Mouse (Mus musculus) cortical plate, adult 2 months (tissue): Measurements from ENCODE around the gene Srgap1. TPM values are rescaled to one million over a fixed set of nuclear protein-coding genes. Genes with fewer than 3 reads are reported as not detected.

ENCODE experiments used
- H3K27ac ChIP-seq: fragments of 200-500 bp; 2 replicates; pipeline ENCODE4 v1.5.1; 2012; ENCODE audit warnings: low read length, control low read depth, inconsistent platforms; ENCODE audit not compliant: insufficient read depth
- H3K4me1 ChIP-seq: fragments of 200-500 bp; 2 replicates; pipeline ENCODE4 v1.6.1; 2011; ENCODE audit warnings: low read length; ENCODE audit not compliant: control insufficient read depth, insufficient read depth
- H3K4me3 ChIP-seq: fragments of 200-500 bp; 2 replicates; pipeline ENCODE4 v1.5.1; 2011; ENCODE audit warnings: mild to moderate bottlenecking, low read length, control low read depth; ENCODE audit not compliant: insufficient read depth
- CTCF ChIP-seq: fragments of 200-500 bp; IDR thresholded peaks from 2 replicates; pipeline ENCODE4 v1.5.1; 2011; ENCODE audit warnings: mild to moderate bottlenecking, control low read depth, low read length; ENCODE audit not compliant: insufficient read depth; ENCODE audit errors: extremely low read depth
- POLR2A ChIP-seq: fragments of 200-500 bp; IDR thresholded peaks from 2 replicates; pipeline ENCODE4 v1.6.1; 2011; ENCODE audit warnings: mild to moderate bottlenecking, low read length, control low read depth; ENCODE audit not compliant: insufficient read depth; ENCODE audit errors: extremely low read depth
- polyA plus RNA-seq: library from polyadenylated mRNA; depleted of rRNA; stranded (reverse); fragments of >200 nt; gene quantifications from 2 replicates; pipeline ENCODE4 v1.2.3, GENCODE M21; 2012

Srgap1 gene
- polyA plus RNA-seq, 1 experiment = 8.4 TPM

GRCm38 (mm10) chr10:121904137-121904536 lies 143.0 kb downstream of the Srgap1 start:
- no peak overlapping the region for H3K27ac ChIP-seq

DNA sequence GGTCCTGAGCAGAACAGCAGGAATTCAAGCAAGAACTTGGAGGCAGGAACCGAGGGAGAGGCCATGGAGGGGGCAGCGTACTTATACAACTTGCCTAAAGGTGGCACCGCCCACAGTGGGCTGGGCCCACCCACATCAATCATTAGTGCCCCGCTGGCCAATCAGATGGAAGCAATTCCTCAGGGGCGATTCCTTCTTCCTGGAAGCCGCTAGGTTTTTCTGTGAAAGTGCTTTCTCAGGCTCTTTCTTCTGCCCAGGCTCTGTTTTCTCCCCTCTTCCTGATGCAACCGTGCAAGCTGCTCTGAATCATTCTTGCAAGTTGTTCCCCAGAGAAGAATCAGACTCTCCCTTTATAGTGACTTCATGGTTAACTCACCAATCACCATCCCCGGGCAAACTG lies 144.5 kb downstream of the Srgap1 start:
- TF ChIP-seq CTCF (no peak), POLR2A (no peak)
- H3K4me3 ChIP-seq = no peak overlapping the region
- H3K27ac ChIP-seq = no peak overlapping the region
- no peaks in the 10 kb centered on the region for H3K4me1 ChIP-seq

More at GRCm38 (mm10) chr10:121904137-121904536, 143.0 kb downstream of the Srgap1 start:
- Histone ChIP-seq H3K4me1 (no peaks in the 10 kb centered on the region), H3K4me3 (no peak overlapping the region)
- TF ChIP-seq CTCF (no peak), POLR2A (no peak)

GRCm38 (mm10) chr10:121900772-121901171 lies 146.3 kb downstream of the Srgap1 start:
- no peaks in the 10 kb centered on the region for H3K4me1 ChIP-seq
- H3K4me3 ChIP-seq = no peak overlapping the region
- H3K27ac ChIP-seq = no peak overlapping the region
- TF ChIP-seq CTCF = no peak
- no peak for TF ChIP-seq POLR2A

DNA sequence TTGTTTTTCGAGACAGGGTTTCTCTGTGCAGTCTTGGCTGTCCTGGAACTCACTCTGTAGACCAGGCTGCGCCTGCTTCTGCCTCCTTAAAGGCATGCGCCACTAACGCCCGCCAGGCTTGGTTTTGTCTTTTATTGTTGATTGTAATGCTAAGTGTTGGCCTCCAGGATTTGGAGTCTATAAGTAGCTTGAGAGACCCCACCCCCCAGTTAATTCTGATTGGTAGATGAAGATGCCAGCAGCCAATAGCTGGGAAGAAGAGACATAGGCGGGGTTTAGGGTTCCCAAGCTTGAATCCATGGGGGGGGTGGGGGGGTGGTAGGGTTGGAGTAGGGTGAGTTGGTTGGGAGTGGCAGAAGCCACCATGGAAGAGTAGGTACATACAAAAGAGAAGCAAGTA lies 147.4 kb downstream of the Srgap1 start:
- Histone ChIP-seq H3K27ac (no peak overlapping the region), H3K4me1 (no peaks in the 10 kb centered on the region), H3K4me3 (no peak overlapping the region)
- no peak for TF ChIP-seq POLR2A
- no peak for TF ChIP-seq CTCF

DNA sequence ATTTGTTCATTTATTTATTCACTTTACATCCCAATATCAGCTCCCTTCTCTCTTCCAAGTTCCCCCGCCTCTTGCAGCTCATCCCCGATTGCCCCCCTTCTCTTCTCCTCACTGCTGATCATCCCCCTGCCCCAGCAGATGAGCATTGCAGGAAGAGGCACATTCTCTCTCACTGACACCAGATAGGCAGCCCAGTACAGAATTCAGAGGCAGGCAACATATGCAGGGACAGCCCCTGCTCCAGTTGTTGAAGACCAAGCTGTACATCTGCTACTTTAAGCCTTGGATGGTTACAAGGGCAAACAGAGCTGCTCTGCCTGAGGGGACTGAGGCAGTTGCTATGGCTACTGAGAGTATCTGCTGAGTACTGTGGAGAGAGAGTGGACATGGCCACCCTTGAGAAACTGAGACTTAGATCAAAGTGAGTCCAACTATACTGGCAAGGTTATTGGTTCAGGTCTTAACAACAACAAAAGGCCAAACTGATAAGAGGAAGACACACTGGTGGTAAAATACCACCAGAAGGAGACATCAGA lies 149.2 kb downstream of the Srgap1 start:
- Histone ChIP-seq H3K4me3 (no peak overlapping the region), H3K27ac (no peak overlapping the region), H3K4me1 (no peaks in the 10 kb centered on the region)
- no peak for TF ChIP-seq POLR2A
- no peak for TF ChIP-seq CTCF

GRCm38 (mm10) chr10:121891390-121892067 lies 155.6 kb downstream of the Srgap1 start:
- no peak overlapping the region for H3K27ac ChIP-seq
- no peak overlapping the region for H3K4me3 ChIP-seq
- TF ChIP-seq POLR2A (no peak), CTCF (no peak)
- peaks cover 1% of the 10 kb centered on the region; the same call in 1 of the 2 replicates for H3K4me1 ChIP-seq

- H3K27ac ChIP-seq = no peak overlapping the region
- peaks cover 1% of the 10 kb centered on the region; the same call in 1 of the 2 replicates for H3K4me1 ChIP-seq
- TF ChIP-seq POLR2A = no peak
- TF ChIP-seq CTCF = no peak
- no peak overlapping the region for H3K4me3 ChIP-seq
Observed at GRCm38 (mm10) chr10:121890061-121890460, 157.1 kb downstream of the Srgap1 start.

DNA sequence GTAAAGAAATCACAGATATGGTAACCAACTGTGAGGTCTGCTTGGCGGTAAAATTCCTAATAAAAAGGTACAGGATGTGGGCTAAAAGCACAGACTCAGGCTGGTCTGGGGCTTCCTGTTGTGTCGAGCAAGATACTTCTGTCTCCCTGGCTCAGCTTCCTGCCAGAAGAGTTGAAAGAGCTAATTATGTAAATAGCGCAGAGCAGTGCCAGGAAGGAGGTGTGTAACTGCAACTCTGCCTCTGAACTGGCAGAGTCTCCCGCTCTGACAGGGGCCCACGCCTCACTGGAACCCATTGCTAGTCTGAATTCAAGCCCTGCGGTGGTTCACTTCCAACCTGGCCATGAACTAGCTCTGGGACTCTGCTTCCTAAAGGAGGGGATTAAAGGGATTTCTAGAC lies 160.3 kb downstream of the Srgap1 start:
- H3K4me3 ChIP-seq = no peak overlapping the region
- no peak overlapping the region for H3K27ac ChIP-seq
- no peak for TF ChIP-seq CTCF
- no peak for TF ChIP-seq POLR2A
- peaks cover 1% of the 10 kb centered on the region; the same call in 1 of the 2 replicates for H3K4me1 ChIP-seq

- Histone ChIP-seq H3K4me1 (peaks cover 1% of the 10 kb centered on the region; the same call in 1 of the 2 replicates), H3K27ac (no peak overlapping the region), H3K4me3 (no peak overlapping the region)
- TF ChIP-seq CTCF (no peak), POLR2A (no peak)
Observed at GRCm38 (mm10) chr10:121885512-121886218, 161.4 kb downstream of the Srgap1 start.
